Mouse (Mus musculus) G1E (cell line): Measurements from ENCODE around the gene Acbd5.

ENCODE experiments used
- CTCF ChIP-seq: IDR thresholded peaks from 2 replicates; pipeline ENCODE4 v1.5.1; 2012; ENCODE audit warnings: low read depth, low read length, inconsistent platforms, mixed read lengths
- GATA1 ChIP-seq: IDR thresholded peaks from 2 replicates; pipeline ENCODE4 v1.6.1; 2012; ENCODE audit warnings: borderline replicate concordance, low read length, inconsistent platforms, mixed read lengths
- GATA2 ChIP-seq: IDR thresholded peaks from 2 replicates; pipeline ENCODE4 v1.6.1; 2012; ENCODE audit warnings: low read depth, low read length, inconsistent platforms, borderline replicate concordance
- POLR2AphosphoS5 ChIP-seq: IDR thresholded peaks from 2 replicates; pipeline ENCODE4 v1.6.1; 2012; ENCODE audit warnings: low read depth, low read length, inconsistent platforms; ENCODE audit not compliant: insufficient replicate concordance
- TAL1 ChIP-seq: conservative IDR thresholded peaks from 2 replicates; pipeline ENCODE4 v1.6.1; 2012; ENCODE audit warnings: low read depth, low read length, inconsistent platforms, mixed read lengths

DNA sequence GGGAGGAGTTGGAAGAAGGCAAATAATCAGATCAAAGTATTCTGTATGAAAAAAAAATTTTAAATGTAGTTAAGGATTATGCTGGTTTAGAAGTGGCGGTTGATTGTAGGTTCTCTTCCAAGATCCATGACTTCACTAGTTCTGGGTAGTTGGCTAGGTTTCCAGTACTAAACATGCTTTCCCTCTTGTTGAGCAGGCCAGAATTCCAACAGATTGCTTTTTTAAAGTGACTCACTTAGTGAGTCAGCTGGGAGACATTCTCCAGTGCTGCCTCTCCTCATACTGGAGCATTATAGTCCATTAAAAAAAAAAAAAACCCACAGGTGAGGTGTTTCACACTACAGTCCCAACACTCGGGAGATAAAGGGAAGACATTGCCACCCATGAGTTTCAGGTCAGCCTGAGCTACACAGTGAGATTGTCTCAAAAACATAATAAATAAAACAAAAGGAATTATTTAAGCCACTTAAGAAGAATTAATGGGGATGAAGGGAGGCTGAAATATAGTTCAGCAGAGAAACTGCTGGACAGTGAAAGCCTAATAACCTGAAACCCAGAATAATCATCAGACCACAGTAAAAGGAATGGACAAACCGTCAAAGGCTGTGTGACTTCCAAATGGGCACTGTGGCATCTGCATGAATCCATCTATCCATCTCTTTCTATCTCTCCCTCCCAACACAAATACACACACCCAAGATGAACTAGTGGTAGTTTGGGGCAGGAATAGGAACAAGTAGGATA is 33.1 kb upstream of the Acbd5 start:
- TF ChIP-seq CTCF (no peak), TAL1 (no peak), GATA2 (no peak), GATA1 (no peak), POLR2AphosphoS5 (no peak)
